Mouse (Mus musculus): ENCODE measurements around the gene Sun2. TPM values are rescaled to one million over a fixed set of nuclear protein-coding genes. Genes with fewer than 3 reads are reported as not detected.

Gene Sun2
- polyA plus RNA-seq, 1 experiment from 2014 or later, result 6.9 TPM

DNA sequence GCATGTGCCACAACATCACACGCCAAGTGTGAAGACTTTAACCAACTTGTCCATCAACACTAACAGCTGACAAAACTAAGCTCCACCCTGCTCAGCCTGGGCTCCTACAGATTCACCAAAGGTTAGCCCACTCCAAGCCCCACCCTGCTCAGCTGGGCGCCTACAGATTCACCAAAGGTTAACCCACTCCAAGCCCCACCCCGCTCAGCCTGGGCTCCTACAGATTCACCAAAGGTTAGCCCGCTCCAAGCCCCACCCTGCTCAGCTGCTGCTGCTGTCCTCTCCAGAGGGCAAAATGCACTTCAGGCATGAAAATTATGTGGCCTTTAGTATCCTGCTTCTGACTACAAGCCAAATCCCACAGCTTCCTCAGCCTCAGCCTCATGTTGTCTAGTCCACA, 60.4 kb downstream of the Sun2 start:
- H3K9me3 ChIP-seq, result no peaks in the 10 kb centered on the region
- H3K4me1 ChIP-seq (replicated peaks), result peaks cover 54% of the 10 kb centered on the region
- H3K27me3 ChIP-seq, result no peaks in the 10 kb centered on the region
- H3K27ac ChIP-seq (replicated peaks), result no peak overlapping the region
- H3K4me3 ChIP-seq, result no peak overlapping the region
- no peak overlapping the region for H3K9ac ChIP-seq
- H3K4me2 ChIP-seq, result no peak overlapping the region
- 88% methylated on average over 4 of the region's 4 CpGs for WGBS
- H3K36me3 ChIP-seq, result peaks cover 9% of the 10 kb centered on the region; the same call in 1 of the 2 replicates
- no peak for ATAC-seq (ENCODE audit: low read depth)

DNA sequence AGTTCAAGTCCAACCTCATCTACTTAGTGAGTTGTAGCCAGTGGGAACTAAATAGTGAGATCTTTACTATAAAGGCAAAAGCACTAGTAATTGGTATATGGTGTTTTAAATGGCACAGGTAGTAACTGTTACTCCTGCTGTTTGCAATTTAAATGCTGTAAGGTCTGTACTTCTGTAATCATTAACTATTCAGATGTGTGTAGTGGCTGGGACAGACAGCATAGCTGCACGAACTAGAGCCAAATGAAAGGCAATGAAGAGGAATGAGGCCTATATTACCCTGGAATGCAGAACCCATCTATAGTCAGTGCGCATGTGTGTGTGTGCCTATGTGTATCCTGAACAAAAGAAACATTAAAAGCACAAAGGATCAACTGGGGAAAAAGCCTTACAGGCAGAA, 64.4 kb downstream of the Sun2 start:
- no peaks in the 10 kb centered on the region for H3K9me3 ChIP-seq
- WGBS, result 83% methylated on average over 2 of the region's 2 CpGs
- ATAC-seq (ENCODE audit: low read depth), result no peak
- H3K4me3 ChIP-seq, result no peak overlapping the region
- no peak overlapping the region for H3K9ac ChIP-seq
- no peak overlapping the region for H3K27ac ChIP-seq (replicated peaks)
- H3K27me3 ChIP-seq, result no peaks in the 10 kb centered on the region
- H3K4me2 ChIP-seq, result no peak overlapping the region
- peaks cover 17% of the 10 kb centered on the region for H3K4me1 ChIP-seq (replicated peaks)
- H3K36me3 ChIP-seq, result peaks cover 45% of the 10 kb centered on the region

Other genes with a start within 250 kb of the Sun2 start
- gene Kcnj4, start 237.3 kb downstream of the Sun2 start, polyA plus RNA-seq (2015; fragmentation: Nextera tagmentation; extraction: Ambion mirVana), result not detected in 2 replicates
- 16.6 and 23.6 TPM in 2 replicates for gene Kdelr3, start 226.1 kb downstream of the Sun2 start, polyA plus RNA-seq (2015; fragmentation: Nextera tagmentation; extraction: Ambion mirVana)
- gene Ddx17, start 195.8 kb downstream of the Sun2 start, polyA plus RNA-seq (2015; fragmentation: Nextera tagmentation; extraction: Ambion mirVana), result 52.5 and 57.8 TPM in 2 replicates
- gene Dmc1, start 137.4 kb downstream of the Sun2 start, polyA plus RNA-seq (2015; fragmentation: Nextera tagmentation; extraction: Ambion mirVana), result 1.1 and 1.2 TPM in 2 replicates
- 5.3 and 6.2 TPM in 2 replicates for gene Fam227a, start 83.6 kb downstream of the Sun2 start, polyA plus RNA-seq (2015; fragmentation: Nextera tagmentation; extraction: Ambion mirVana)
- 82.6 and 85.6 TPM in 2 replicates for gene Cby1, start 83.3 kb downstream of the Sun2 start, polyA plus RNA-seq (2015; fragmentation: Nextera tagmentation; extraction: Ambion mirVana)
- 263 and 294 TPM in 2 replicates for gene Tomm22, start 71.7 kb downstream of the Sun2 start, polyA plus RNA-seq (2015; fragmentation: Nextera tagmentation; extraction: Ambion mirVana)
- 20.9 and 21.3 TPM in 2 replicates for gene Josd1, start 54.6 kb downstream of the Sun2 start, polyA plus RNA-seq (2015; fragmentation: Nextera tagmentation; extraction: Ambion mirVana)
- 38.1 and 40.9 TPM in 2 replicates for gene Gtpbp1, start 51.7 kb downstream of the Sun2 start, polyA plus RNA-seq (2015; fragmentation: Nextera tagmentation; extraction: Ambion mirVana)
- 69.7 and 72.1 TPM in 2 replicates for gene Dnal4, start 35.3 kb upstream of the Sun2 start, polyA plus RNA-seq (2015; fragmentation: Nextera tagmentation; extraction: Ambion mirVana)
- gene Nptxr, start 62.2 kb upstream of the Sun2 start, polyA plus RNA-seq (2015; fragmentation: Nextera tagmentation; extraction: Ambion mirVana), result 19.9 and 22.1 TPM in 2 replicates
- 0.90 TPM in 1 of 2 replicates, not detected in the other for gene Npcd, start 91.7 kb upstream of the Sun2 start, polyA plus RNA-seq (2015; fragmentation: Nextera tagmentation; extraction: Ambion mirVana)
- gene Cbx6, start 92.2 kb upstream of the Sun2 start, polyA plus RNA-seq (2015; fragmentation: Nextera tagmentation; extraction: Ambion mirVana), result 39.8 and 42.0 TPM in 2 replicates
- gene Apobec3, start 149.1 kb upstream of the Sun2 start, polyA plus RNA-seq (2015; fragmentation: Nextera tagmentation; extraction: Ambion mirVana), result 4.6 and 5.2 TPM in 2 replicates
- gene Cbx7, start 228.6 kb upstream of the Sun2 start, polyA plus RNA-seq (2015; fragmentation: Nextera tagmentation; extraction: Ambion mirVana), result 3.0 and 3.3 TPM in 2 replicates